Mouse (Mus musculus) E14TG2a.4 (cell line): ENCODE data around the gene Dysf.

Experiments used
- CTCF ChIP-seq: conservative IDR thresholded peaks from 2 replicates; pipeline ENCODE4 v1.5.1; 2014; ENCODE audit warnings: low read length
- NANOG ChIP-seq: IDR thresholded peaks from 2 replicates; pipeline ENCODE4 v1.6.1; 2014; ENCODE audit warnings: borderline replicate concordance, low read length, mixed read lengths
- POU5F1 ChIP-seq: IDR thresholded peaks from 2 replicates; pipeline ENCODE4 v1.6.1; 2014; ENCODE audit warnings: low read length, borderline replicate concordance

DNA sequence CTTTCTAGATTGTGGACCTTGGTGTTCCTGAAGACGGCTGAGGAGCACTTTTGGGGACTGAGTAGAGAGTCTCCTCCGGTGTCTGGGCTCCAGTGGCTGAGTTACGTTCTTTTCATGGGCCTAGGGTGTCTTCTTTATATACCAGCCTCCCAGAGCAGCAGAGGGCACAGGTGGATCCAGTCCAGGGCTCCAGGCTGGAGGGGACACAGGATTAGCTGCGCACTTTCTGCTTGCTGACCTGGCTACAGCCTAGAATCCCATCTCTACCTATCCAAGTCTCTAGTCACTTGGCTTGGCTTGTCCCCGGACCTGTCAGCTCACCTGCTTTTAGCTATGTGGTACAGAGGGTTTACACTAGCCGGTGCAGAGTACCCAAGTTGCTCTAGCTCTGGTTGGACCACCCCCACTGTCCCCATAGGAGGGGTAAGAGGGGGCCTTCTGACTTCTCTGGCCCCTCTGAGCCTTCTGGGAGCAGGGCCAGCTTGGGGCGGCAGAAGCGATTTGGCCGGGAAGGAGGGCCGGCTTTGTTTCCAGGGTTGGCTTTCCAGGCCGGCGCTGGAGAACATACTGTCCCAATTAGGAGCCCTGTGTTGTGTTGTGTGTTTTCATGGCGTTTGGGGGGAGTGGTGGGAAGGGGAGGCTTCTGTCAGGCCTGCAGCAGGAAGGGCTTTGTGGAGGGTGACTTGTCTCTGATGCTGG, 201.5 kb downstream of the Dysf start:
- TF ChIP-seq CTCF, result no peak
- no peak for TF ChIP-seq NANOG
- TF ChIP-seq POU5F1, result no peak
